Mouse (Mus musculus): Measurements from ENCODE around the gene Sbno1. TPM values are rescaled to one million over a fixed set of nuclear protein-coding genes. Genes with fewer than 3 reads are reported as not detected.

The Sbno1 gene
- polyA plus RNA-seq, 1 experiment, result 189 TPM

DNA sequence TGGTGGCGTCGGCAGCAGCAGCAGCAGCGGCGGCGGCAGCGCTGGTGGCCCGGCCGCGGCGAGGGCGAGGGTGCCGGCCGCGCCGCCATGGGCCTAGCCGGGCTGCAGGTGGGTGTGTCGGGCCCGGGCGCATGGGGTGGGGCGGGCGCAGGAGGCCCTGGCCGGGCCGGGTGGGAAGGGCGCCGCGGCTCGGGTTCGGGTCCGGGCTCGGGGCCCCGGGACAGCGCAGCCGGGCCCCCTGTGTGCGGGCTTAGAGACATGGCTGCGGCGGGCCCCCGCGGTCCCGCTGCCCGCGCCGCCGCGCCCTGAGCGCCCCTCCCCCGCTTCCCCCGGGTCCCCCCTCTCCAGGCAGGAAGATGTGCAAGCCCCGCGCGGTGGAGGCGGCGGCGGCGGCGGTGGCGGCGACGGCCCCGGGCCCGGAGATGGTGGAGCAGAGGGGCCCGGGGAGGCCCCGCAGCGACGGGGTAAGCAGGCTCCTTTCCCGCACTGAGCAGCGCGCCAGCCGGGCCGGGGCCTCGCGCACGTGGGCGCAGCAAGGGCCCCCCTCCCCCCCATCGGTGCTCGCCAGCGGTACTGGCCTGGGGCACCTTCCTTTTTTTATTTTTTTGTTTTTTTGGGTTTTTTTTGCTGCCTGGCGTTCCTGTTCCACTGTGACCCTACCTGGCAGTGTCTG is 20.0 kb upstream of the Sbno1 start:
- Histone ChIP-seq H3K36me3 (ENCODE audit: control insufficient read depth, insufficient read depth, low read length, poor library complexity, severe bottlenecking) (peaks cover 36% of the 10 kb centered on the region), H3K9ac (ENCODE audit: low read depth, poor library complexity, severe bottlenecking) (peak overlapping the region; percentile 98), H3K27ac (ENCODE audit: insufficient read depth, low read length) (peak overlapping the region; percentile 79), H3K4me3 (ENCODE audit: low read depth, low read length) (peak overlapping the region; percentile 78), H3K27me3 (ENCODE audit: control insufficient read depth, insufficient read depth, low read length, poor library complexity, severe bottlenecking) (no peaks in the 10 kb centered on the region), H3K9me3 (replicated peaks; ENCODE audit: control insufficient read depth, insufficient read depth, low read length, poor library complexity, severe bottlenecking) (no peaks in the 10 kb centered on the region), H3K4me1 (ENCODE audit: control insufficient read depth, insufficient read depth, low read length) (peaks cover 5% of the 10 kb centered on the region)
- no peak for TF ChIP-seq CTCF (IDR thresholded peaks at IDR 0.05; ENCODE audit: low read depth, low read length)
- no peak for TF ChIP-seq EP300 (IDR thresholded peaks at IDR 0.05; ENCODE audit: insufficient read depth, low read depth, low read length)
- TF ChIP-seq POLR2A (IDR thresholded peaks at IDR 0.05; ENCODE audit: insufficient read depth, low read length), result no peak

GRCm38 (mm10) chr5:124444661-124445561 is 19.1 kb upstream of the Sbno1 start:
- H3K27me3 ChIP-seq (ENCODE audit: control insufficient read depth, insufficient read depth, low read length, poor library complexity, severe bottlenecking), result no peaks in the 10 kb centered on the region
- no peak for TF ChIP-seq EP300 (IDR thresholded peaks at IDR 0.05; ENCODE audit: insufficient read depth, low read depth, low read length)
- TF ChIP-seq POLR2A (IDR thresholded peaks at IDR 0.05; ENCODE audit: insufficient read depth, low read length), result no peak
- no peak for TF ChIP-seq CTCF (IDR thresholded peaks at IDR 0.05; ENCODE audit: low read depth, low read length)
- H3K4me3 ChIP-seq (ENCODE audit: low read depth, low read length), result peak overlapping the region; percentile 88
- peaks cover 28% of the 10 kb centered on the region for H3K36me3 ChIP-seq (ENCODE audit: control insufficient read depth, insufficient read depth, low read length, poor library complexity, severe bottlenecking)
- H3K9ac ChIP-seq (ENCODE audit: low read depth, poor library complexity, severe bottlenecking), result peak overlapping the region; percentile 98
- peak overlapping the region; percentile 85 for H3K27ac ChIP-seq (ENCODE audit: insufficient read depth, low read length)
- no peaks in the 10 kb centered on the region for H3K9me3 ChIP-seq (replicated peaks; ENCODE audit: control insufficient read depth, insufficient read depth, low read length, poor library complexity, severe bottlenecking)
- peaks cover 2% of the 10 kb centered on the region for H3K4me1 ChIP-seq (ENCODE audit: control insufficient read depth, insufficient read depth, low read length)

DNA sequence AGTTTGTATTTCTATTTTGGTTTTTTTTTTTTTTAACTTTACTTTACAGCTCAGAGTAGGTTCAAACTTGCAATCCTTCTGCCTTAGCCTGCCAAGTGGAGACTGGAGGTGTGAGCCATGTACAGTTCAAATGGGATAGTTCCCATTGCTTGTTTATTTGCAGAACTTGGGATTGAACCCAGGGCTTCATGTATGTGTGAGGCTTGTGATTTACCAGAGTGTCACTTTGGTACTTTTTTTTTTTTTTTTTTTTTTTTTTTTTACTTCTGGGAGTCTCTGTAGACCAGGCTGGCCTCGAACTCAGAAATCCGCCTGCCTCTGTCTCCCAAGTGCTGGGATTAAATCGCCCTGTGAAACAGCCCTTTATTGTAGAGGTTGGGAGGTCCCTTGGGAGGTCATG is 18.4 kb upstream of the Sbno1 start:
- no peak for TF ChIP-seq POLR2A (IDR thresholded peaks at IDR 0.05; ENCODE audit: insufficient read depth, low read length)
- TF ChIP-seq EP300 (IDR thresholded peaks at IDR 0.05; ENCODE audit: insufficient read depth, low read depth, low read length), result no peak
- no peak for TF ChIP-seq CTCF (IDR thresholded peaks at IDR 0.05; ENCODE audit: low read depth, low read length)
- H3K27ac ChIP-seq (ENCODE audit: insufficient read depth, low read length), result peak overlapping the region; percentile 85
- H3K36me3 ChIP-seq (ENCODE audit: control insufficient read depth, insufficient read depth, low read length, poor library complexity, severe bottlenecking), result peaks cover 22% of the 10 kb centered on the region
- no peaks in the 10 kb centered on the region for H3K27me3 ChIP-seq (ENCODE audit: control insufficient read depth, insufficient read depth, low read length, poor library complexity, severe bottlenecking)
- H3K4me3 ChIP-seq (ENCODE audit: low read depth, low read length), result peak overlapping the region; percentile 88
- H3K4me1 ChIP-seq (ENCODE audit: control insufficient read depth, insufficient read depth, low read length), result peaks cover 2% of the 10 kb centered on the region
- H3K9me3 ChIP-seq (replicated peaks; ENCODE audit: control insufficient read depth, insufficient read depth, low read length, poor library complexity, severe bottlenecking), result no peaks in the 10 kb centered on the region
- peak overlapping the region; percentile 98 for H3K9ac ChIP-seq (ENCODE audit: low read depth, poor library complexity, severe bottlenecking)

DNA sequence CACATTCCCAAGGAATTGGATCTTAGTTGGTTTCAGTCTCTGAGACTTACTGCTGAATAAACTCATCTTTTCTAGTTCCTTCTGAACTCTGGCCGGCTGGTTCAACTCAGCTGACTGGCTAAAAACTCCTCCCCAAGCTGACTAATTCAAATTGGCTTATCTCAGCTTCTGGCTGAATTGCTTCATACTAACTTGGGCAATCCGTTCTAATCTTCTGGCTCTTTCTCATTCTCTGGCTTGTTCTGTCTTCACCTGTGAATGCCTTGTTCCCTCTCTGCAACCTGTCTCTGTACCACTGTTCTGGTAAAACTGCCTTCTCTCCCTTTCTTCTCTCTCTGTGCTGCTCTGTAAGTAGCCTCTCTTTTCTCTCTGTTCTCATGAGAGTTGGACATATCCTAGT is 16.8 kb upstream of the Sbno1 start:
- TF ChIP-seq EP300 (IDR thresholded peaks at IDR 0.05; ENCODE audit: insufficient read depth, low read depth, low read length) (no peak), CTCF (IDR thresholded peaks at IDR 0.05; ENCODE audit: low read depth, low read length) (no peak)
- Histone ChIP-seq H3K9ac (ENCODE audit: low read depth, poor library complexity, severe bottlenecking) (no peak overlapping the region), H3K27ac (ENCODE audit: insufficient read depth, low read length) (no peak overlapping the region), H3K4me1 (ENCODE audit: control insufficient read depth, insufficient read depth, low read length) (peaks cover 2% of the 10 kb centered on the region), H3K9me3 (replicated peaks; ENCODE audit: control insufficient read depth, insufficient read depth, low read length, poor library complexity, severe bottlenecking) (no peaks in the 10 kb centered on the region), H3K36me3 (ENCODE audit: control insufficient read depth, insufficient read depth, low read length, poor library complexity, severe bottlenecking) (peaks cover 8% of the 10 kb centered on the region), H3K4me3 (ENCODE audit: low read depth, low read length) (no peak overlapping the region), H3K27me3 (ENCODE audit: control insufficient read depth, insufficient read depth, low read length, poor library complexity, severe bottlenecking) (no peaks in the 10 kb centered on the region)

DNA sequence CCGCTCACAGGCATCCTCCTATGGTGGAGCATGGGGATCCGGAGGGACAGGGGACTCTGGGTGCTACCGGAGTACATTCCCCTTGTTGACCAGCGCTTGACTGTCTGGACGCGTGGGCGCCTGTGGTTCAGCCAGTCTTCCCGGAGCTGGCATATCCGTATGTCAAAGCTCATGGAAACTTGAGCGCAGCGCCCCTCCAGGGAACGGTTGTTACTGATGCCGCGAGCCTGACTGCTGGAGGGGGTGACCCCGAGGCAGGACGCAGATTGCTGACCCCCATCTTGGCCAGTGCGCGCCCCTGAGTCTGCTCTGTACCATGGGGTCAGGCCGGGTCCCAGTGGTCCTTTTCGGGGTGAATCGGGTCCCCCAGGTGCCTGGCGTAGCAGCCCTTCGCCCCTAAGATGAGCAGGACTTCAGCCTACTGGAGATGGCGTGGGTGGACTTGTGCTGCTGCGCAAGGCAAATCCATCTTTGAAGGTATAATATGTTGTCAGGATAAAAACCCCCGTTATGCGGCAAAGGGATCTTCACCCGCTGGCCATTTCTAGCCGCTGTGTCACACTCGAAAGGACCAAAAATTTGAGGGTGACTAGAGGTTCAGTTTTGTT is 14.4 kb upstream of the Sbno1 start:
- no peaks in the 10 kb centered on the region for H3K27me3 ChIP-seq (ENCODE audit: control insufficient read depth, insufficient read depth, low read length, poor library complexity, severe bottlenecking)
- no peaks in the 10 kb centered on the region for H3K9me3 ChIP-seq (replicated peaks; ENCODE audit: control insufficient read depth, insufficient read depth, low read length, poor library complexity, severe bottlenecking)
- peak overlapping the region; percentile 83 for H3K27ac ChIP-seq (ENCODE audit: insufficient read depth, low read length)
- no peak for TF ChIP-seq CTCF (IDR thresholded peaks at IDR 0.05; ENCODE audit: low read depth, low read length)
- no peak for TF ChIP-seq EP300 (IDR thresholded peaks at IDR 0.05; ENCODE audit: insufficient read depth, low read depth, low read length)
- TF ChIP-seq POLR2A (IDR thresholded peaks at IDR 0.05; ENCODE audit: insufficient read depth, low read length), result no peak
- H3K4me1 ChIP-seq (ENCODE audit: control insufficient read depth, insufficient read depth, low read length), result no peaks in the 10 kb centered on the region
- H3K36me3 ChIP-seq (ENCODE audit: control insufficient read depth, insufficient read depth, low read length, poor library complexity, severe bottlenecking), result no peaks in the 10 kb centered on the region
- H3K9ac ChIP-seq (ENCODE audit: low read depth, poor library complexity, severe bottlenecking), result peak overlapping the region; percentile 84
- peak overlapping the region; percentile 94 for H3K4me3 ChIP-seq (ENCODE audit: low read depth, low read length)
